Mouse (Mus musculus): Measurements from ENCODE around the gene Zfp131. TPM values are rescaled to one million over a fixed set of nuclear protein-coding genes. Genes with fewer than 3 reads are reported as not detected.
A peak's percentile ranks its signal among the peaks of the same experiment; 100 is the strongest.
"Not testable (repeated sequence)": the region's sequence is repeated elsewhere in the genome, so short reads cannot be mapped to it uniquely, and the experiment has no call there.

Gene Zfp131
- 37.0 and 37.3 TPM in 2 replicates for polyA plus RNA-seq (2015; fragmentation: Nextera tagmentation; extraction: Ambion mirVana)

DNA sequence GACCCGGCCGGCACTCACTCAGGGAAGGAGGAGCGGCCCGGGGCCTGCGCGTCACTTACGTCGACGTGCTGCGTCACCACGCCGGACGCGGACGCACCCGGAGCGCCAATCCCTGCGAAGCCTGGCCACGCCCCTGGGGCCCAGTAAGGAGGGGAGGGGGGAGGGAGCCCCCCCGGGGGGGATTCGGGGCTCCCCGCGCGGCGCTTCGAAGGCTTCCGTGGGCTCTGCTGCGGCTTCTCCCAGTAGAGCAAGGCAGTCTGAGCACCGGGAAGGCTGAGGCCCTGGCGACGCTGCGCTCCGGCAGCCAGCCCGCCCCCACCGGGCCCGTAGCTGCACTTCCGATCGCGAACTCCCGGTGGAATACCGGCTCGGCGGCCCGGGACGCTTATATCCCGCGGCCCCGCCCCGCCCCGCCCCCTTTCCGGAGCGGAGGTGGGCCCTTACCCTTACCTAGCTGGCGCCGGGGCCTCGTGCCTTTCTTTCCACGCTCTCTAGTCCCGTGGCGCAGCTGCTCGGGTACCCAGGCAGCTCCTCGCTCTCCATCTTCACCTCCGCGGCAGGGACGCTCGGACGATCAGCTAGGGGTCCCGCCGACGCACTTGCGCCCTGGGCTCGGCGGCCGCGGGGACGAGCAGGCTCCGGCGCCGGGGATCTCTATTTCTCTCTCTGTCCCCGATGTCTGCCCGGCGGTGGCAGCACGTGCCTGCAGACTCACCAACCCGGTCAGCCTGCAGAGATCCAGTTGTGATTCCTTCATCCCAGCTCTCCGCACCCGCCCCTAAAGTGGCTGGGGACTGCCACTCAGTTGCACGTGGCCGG is at the start of gene Zfp131:
Zfp131 (minus strand) TSS at position 129 of the 819 bp plus-strand sequence.
- peak; percentile 98 for ATAC-seq (replicated peaks; ENCODE audit: low FRiP score)
- Histone ChIP-seq H3K4me1 (peaks cover 18% of the 10 kb centered on the region), H3K4me3 (replicated peaks) (peak within 1 kb of the TSS; percentile 88), H3K9ac (peak within 1 kb of the TSS; percentile 92), H3K9me3 (replicated peaks) (no peaks in the 10 kb centered on the region), H3K4me2 (peak within 1 kb of the TSS; percentile 88), H3K36me3 (peaks cover 30% of the 10 kb centered on the region), H3K27me3 (no peaks in the 10 kb centered on the region), H3K27ac (peak within 1 kb of the TSS; percentile 99)
- WGBS: under 1% methylated on average over 60 of the region's 86 CpGs

DNA sequence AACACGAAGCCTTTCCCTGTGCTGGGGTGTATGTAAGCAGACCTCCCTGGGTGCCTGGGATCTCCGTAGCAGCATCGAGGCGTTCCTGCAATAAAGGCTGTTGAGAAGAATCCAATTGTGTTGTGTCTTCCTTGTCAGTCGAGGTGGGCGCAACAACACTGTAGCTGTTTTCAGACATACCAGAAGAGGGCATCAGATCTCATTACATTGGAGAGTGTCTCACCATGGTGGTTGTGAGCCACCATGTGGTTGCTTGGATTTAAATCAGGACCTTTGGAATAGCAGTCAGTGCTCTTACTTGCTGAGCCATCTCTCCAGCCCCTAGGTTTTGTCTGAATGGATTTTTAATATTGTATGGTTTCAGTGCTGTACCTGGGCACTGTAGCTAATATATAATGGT is 49.3 kb upstream of the Zfp131 start:
- not testable (repeated sequence) for H3K27ac ChIP-seq; H3K4me3 ChIP-seq (replicated peaks); H3K9me3 ChIP-seq (replicated peaks); H3K4me1 ChIP-seq; H3K9ac ChIP-seq; ATAC-seq (replicated peaks; ENCODE audit: low FRiP score); H3K4me2 ChIP-seq; H3K36me3 ChIP-seq
- WGBS: 30% methylated on average over 6 of the region's 6 CpGs
- H3K27me3 ChIP-seq: peaks cover 18% of the 10 kb centered on the region

DNA sequence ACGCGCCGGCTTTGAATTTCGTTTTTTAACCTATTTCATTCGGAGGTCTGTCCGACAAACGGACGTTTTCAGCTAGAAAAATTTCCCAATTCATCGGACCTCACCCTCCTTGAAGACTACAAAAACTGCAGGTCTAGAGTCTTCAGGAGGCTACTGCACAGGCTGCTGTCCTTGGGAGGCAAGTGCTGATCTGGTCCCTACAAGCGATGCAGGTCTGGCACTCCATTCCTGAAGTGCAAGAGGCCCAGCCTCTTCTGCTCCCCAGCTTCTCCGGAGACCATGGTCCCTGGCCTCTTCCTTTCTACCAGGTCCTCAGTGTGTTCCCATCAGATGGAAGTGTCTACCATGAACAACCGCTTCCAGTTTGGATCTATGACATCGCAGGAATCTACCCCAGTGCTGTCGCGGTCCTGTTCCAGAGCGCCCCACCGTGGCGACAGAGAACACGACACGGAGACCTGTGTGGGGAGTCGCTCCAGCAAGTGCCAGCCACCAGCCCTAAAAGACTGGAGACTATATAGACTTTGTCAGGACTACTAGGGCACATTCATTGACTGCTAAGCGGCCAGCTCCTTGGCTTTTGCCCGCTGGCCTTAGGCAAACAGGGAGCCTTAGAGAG is 47.1 kb upstream of the Zfp131 start:
- not testable (repeated sequence) for H3K9ac ChIP-seq; H3K4me1 ChIP-seq; H3K4me3 ChIP-seq (replicated peaks); H3K36me3 ChIP-seq; H3K4me2 ChIP-seq; H3K9me3 ChIP-seq (replicated peaks); H3K27ac ChIP-seq
- peak; percentile 38; the same call in 1 of the 2 replicates for ATAC-seq (replicated peaks; ENCODE audit: low FRiP score)
- WGBS: 5% methylated on average over 14 of the region's 23 CpGs
- H3K27me3 ChIP-seq: peaks cover 20% of the 10 kb centered on the region

DNA sequence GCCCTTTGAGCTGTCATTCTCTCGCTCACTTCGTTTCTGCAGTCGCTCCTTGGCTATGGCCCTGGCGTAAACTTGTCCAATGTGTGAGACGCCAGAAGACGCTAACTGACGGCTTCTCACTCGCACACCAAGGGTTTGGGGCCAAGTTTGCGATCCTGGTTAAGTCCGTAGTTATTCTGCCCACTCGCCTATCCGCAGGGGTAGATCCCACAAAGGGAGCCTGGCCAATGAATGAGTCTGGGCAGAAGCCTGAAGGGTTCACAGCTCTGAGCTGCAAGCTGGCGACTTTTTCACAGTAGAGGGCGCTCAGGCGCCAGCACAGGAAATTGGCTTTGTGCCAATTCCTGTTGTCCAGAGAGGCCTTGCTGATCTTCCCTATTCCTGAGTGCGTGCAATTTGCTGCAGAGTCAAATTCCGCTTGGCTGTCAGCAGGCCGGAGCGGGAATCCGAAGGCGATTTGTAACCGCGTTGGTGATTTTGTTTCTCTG is 45.7 kb upstream of the Zfp131 start:
- peak overlapping the region; percentile 49 for H3K4me2 ChIP-seq
- not testable (repeated sequence) for H3K36me3 ChIP-seq; H3K9me3 ChIP-seq (replicated peaks); H3K27ac ChIP-seq; H3K4me1 ChIP-seq; H3K9ac ChIP-seq
- WGBS: 16% methylated on average over 23 of the region's 23 CpGs
- ATAC-seq (replicated peaks; ENCODE audit: low FRiP score): peak; percentile 72
- peaks cover 20% of the 10 kb centered on the region for H3K27me3 ChIP-seq
- H3K4me3 ChIP-seq (replicated peaks): peak overlapping the region; percentile 27

DNA sequence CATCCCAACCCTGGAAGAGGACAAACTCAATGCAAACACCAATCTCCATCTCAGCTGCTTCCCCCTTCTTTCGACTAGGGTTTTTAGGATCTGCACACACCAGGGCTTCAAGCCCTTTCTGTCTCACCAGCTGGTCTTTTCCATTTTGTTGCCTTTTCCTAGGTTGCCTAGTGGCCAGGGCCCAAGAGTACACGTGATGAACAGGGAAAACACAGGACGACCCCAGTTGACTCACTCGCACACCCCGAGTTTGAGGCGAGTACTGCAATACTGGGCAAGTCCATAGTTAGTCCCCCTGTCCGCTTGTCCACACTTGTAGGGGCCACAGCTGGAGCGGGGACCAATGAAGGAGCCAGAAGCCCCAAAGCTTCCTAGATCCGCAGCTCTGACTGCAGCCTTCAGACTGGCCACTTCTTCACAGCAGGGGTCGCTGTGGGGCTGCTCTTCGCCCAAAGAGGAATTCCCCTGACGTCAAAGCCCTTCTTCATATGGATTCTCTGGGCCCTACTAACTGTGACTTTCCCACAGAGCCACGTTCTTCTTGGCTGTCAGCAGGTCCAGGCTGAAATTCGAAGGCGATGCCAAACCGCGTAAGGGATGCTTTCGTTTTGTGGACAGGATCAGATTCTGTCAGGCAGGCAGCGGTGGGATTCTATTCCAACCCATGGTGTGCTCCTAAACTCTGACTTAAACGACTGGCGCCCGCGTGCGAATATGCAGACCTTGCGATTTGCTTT is 44.8 kb upstream of the Zfp131 start, which contains the start of gene D13Ertd608e:
D13Ertd608e (plus strand) TSS at position 687 of the 737 bp plus-strand sequence.
- H3K9me3 ChIP-seq (replicated peaks); H3K27ac ChIP-seq; H3K9ac ChIP-seq; H3K36me3 ChIP-seq; H3K4me1 ChIP-seq: not testable (repeated sequence)
- Histone ChIP-seq H3K4me2 (peak within 1 kb of the TSS; percentile 49), H3K4me3 (replicated peaks) (peak within 1 kb of the TSS; percentile 27), H3K27me3 (peaks cover 20% of the 10 kb centered on the region)
- peak; percentile 52 for ATAC-seq (replicated peaks; ENCODE audit: low FRiP score)
- 16% methylated on average over 18 of the region's 25 CpGs for WGBS

DNA sequence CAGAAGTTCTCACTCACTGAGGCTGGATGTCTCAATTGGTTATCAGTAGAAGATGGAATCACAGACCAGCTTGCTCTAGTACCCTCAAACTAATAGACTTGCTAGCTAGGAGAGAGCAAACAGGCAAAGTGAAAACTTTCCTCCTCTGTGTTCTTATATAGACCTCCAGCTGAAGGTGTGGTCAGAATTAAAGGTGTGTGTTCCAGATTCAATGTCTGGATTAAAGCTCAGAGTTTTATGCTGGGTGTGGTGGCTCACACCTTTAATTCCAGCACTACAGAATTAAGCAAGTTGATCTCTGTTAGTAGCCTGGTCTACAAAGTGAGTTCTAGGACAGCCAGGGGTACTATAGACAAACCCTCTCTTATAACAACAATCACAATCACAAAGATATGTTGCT is 39.4 kb upstream of the Zfp131 start, which contains the start of gene AF067063:
AF067063 (minus strand) TSS at position 101 of the 400 bp plus-strand sequence.
- H3K27ac ChIP-seq; H3K9ac ChIP-seq; ATAC-seq (replicated peaks; ENCODE audit: low FRiP score); H3K27me3 ChIP-seq; H3K36me3 ChIP-seq; H3K4me2 ChIP-seq; H3K4me3 ChIP-seq (replicated peaks); H3K4me1 ChIP-seq; H3K9me3 ChIP-seq (replicated peaks): not testable (repeated sequence)

DNA sequence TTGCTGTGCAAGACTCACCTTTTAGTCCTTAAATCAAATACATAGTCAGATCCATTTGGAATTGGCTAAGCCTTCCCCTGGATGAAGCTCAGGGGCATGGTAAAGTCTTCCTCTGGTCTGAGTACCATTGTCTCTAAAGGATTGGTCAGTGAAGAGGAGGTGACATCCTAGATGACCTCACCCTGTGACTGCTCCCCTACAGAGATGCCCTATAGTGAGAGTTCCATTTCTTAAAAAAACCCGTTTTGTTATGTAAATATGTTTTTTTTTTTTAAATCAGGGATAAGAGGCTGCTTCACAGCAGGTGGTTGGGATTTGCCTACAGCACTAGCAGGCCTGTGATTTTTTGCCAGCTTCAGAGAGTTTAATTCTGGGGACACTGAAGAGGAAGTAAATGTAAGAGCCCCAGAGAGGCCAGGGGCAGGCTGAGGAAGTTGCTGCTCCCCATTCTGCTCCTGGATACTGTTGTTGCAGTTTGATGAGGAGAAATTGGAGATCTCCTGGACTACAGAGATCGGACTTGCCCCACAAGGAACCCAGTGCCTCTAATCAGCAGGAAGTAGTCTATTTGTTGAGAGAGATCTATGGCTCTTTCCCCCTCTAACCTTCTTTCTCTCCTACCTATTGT is 27.0 kb upstream of the Zfp131 start:
- Histone ChIP-seq H3K4me3 (replicated peaks) (no peak overlapping the region), H3K4me1 (no peaks in the 10 kb centered on the region), H3K9ac (no peak overlapping the region), H3K36me3 (no peaks in the 10 kb centered on the region), H3K27ac (no peak overlapping the region), H3K4me2 (no peak overlapping the region), H3K27me3 (no peaks in the 10 kb centered on the region), H3K9me3 (replicated peaks) (no peaks in the 10 kb centered on the region)
- no peak for ATAC-seq (replicated peaks; ENCODE audit: low FRiP score)
- 32% methylated on average over 2 of the region's 2 CpGs for WGBS

DNA sequence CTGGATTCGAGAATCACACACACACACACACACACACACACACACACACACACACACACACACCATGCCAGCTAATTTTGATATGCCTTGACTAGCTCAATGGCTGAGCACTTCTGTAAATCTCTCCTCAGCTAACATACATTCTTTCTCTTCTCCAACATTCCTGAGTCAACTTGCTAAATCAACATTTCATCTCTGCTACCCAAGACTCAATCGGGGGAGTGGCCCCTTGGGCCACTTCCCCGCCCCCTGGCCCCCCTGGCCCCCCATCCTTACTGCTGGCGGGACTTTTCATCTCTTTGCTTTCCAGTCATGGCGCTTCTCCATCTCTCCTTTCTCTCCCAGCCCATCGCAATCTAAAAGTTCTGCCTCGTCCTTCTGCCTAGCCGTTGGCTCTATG is 26.1 kb upstream of the Zfp131 start:
- Histone ChIP-seq H3K27ac (no peak overlapping the region), H3K36me3 (no peaks in the 10 kb centered on the region), H3K27me3 (no peaks in the 10 kb centered on the region), H3K4me1 (no peaks in the 10 kb centered on the region), H3K4me3 (replicated peaks) (no peak overlapping the region), H3K9me3 (replicated peaks) (no peaks in the 10 kb centered on the region), H3K9ac (no peak overlapping the region), H3K4me2 (no peak overlapping the region)
- 52% methylated on average over 8 of the region's 8 CpGs for WGBS
- no peak for ATAC-seq (replicated peaks; ENCODE audit: low FRiP score)

DNA sequence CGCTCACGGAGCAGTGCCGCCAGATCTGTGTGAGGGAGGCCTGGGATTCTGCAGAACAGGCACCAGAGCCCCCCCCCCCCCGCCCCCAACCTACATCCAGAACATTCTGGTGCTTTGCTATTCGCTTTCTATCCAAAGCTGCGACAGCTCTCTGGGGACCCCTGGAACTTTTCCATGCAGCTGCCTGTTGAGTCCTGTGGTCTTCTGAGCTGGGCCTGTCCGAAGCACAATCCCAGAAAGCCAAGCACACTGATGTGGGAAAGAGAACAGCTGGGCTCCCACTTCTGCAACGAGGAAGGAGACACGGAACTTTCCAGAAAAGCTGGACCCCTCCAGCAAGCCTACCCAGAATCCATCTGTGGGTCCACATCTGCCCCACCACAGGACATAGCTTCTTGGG is 19.3 kb upstream of the Zfp131 start:
- no peak overlapping the region for H3K27ac ChIP-seq
- no peak overlapping the region for H3K4me2 ChIP-seq
- ATAC-seq (replicated peaks; ENCODE audit: low FRiP score): no peak
- H3K4me1 ChIP-seq: no peaks in the 10 kb centered on the region
- no peaks in the 10 kb centered on the region for H3K27me3 ChIP-seq
- no peaks in the 10 kb centered on the region for H3K9me3 ChIP-seq (replicated peaks)
- no peak overlapping the region for H3K4me3 ChIP-seq (replicated peaks)
- no peaks in the 10 kb centered on the region for H3K36me3 ChIP-seq
- WGBS: 78% methylated on average over 9 of the region's 9 CpGs
- no peak overlapping the region for H3K9ac ChIP-seq

DNA sequence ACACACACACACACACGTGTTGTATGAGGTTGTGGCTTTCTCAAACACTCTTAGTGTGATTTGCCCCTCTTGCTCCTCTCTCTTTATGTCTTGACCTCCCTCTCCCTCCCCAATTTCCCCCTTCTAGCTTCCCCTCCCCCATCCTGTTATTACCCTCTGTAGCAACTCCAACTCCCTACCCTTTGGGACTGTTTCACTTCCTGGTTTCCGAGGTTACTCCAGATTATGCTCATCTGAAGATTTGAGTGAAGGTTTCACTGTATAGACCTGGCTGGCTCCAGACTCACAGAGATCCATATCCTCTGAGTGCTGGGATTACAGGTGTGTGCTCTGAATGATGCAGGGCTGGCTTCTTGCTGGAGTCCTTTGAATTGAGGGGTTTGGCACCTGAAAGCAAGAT is 18.2 kb upstream of the Zfp131 start:
- WGBS: 55% methylated on average over 2 of the region's 2 CpGs
- no peaks in the 10 kb centered on the region for H3K27me3 ChIP-seq
- H3K4me3 ChIP-seq (replicated peaks): no peak overlapping the region
- ATAC-seq (replicated peaks; ENCODE audit: low FRiP score): no peak
- no peaks in the 10 kb centered on the region for H3K4me1 ChIP-seq
- H3K4me2 ChIP-seq: no peak overlapping the region
- H3K36me3 ChIP-seq: no peaks in the 10 kb centered on the region
- H3K9ac ChIP-seq: no peak overlapping the region
- H3K27ac ChIP-seq: no peak overlapping the region
- no peaks in the 10 kb centered on the region for H3K9me3 ChIP-seq (replicated peaks)

DNA sequence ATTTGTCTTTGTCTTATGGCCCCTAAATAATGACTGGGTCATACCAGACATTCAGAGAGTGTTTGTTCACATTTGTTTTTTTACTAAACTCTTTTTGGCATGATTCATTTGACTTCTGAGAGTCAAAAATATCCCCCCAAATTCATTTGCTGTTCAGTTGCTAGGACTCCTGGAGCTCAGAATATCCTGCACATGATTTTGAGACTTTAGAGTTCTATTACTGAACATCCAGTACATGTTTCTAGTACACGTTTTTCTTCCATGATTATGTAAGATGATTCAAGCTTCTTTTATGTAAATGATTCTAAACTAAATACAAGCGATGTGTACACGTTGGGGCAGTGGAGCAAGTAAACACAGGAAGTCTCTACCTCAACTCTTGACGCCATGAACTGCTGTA is 7.0 kb upstream of the Zfp131 start:
- H3K4me2 ChIP-seq: no peak overlapping the region
- ATAC-seq (replicated peaks; ENCODE audit: low FRiP score): no peak
- H3K9ac ChIP-seq: no peak overlapping the region
- H3K36me3 ChIP-seq: no peaks in the 10 kb centered on the region
- no peaks in the 10 kb centered on the region for H3K9me3 ChIP-seq (replicated peaks)
- H3K4me3 ChIP-seq (replicated peaks): no peak overlapping the region
- no peak overlapping the region for H3K27ac ChIP-seq
- WGBS: 62% methylated on average over 4 of the region's 4 CpGs
- no peaks in the 10 kb centered on the region for H3K27me3 ChIP-seq
- no peaks in the 10 kb centered on the region for H3K4me1 ChIP-seq
